Mouse (Mus musculus): ENCODE results near the gene Spaar.
"Not testable (repeated sequence)": the region's sequence is repeated elsewhere in the genome, so short reads cannot be mapped to it uniquely, and the experiment has no call there.

Spaar gene

GRCm38 (mm10) chr4:43728576-43728954, 1.3 kb upstream of the Spaar start:
- no peak for DNase-seq (ENCODE audit: low spot score)

- no peak for DNase-seq (ENCODE audit: low spot score)
Measured at GRCm38 (mm10) chr4:43729126-43729525, 708 bp upstream of the Spaar start.

- no peak for DNase-seq (ENCODE audit: low spot score)
Measured at GRCm38 (mm10) chr4:43730750-43731297, 990 bp downstream of the Spaar start.

GRCm38 (mm10) chr4:43732171-43732570, 2.3 kb downstream of the Spaar start:
- DNase-seq (ENCODE audit: low spot score), result no peak

GRCm38 (mm10) chr4:43733186-43733585, 3.4 kb downstream of the Spaar start:
- no peak for DNase-seq (ENCODE audit: low spot score)

GRCm38 (mm10) chr4:43737144-43737543, 7.3 kb downstream of the Spaar start:
- no peak for DNase-seq (ENCODE audit: low spot score)

- no peak for DNase-seq (ENCODE audit: low spot score)
Measured at GRCm38 (mm10) chr4:43738989-43739674, 9.3 kb downstream of the Spaar start.

GRCm38 (mm10) chr4:43741526-43741925, 11.7 kb downstream of the Spaar start:
- no peak for DNase-seq (ENCODE audit: low spot score)

GRCm38 (mm10) chr4:43742637-43743036, 12.8 kb downstream of the Spaar start:
- no peak for DNase-seq (ENCODE audit: low spot score)

GRCm38 (mm10) chr4:43743099-43743498, 13.3 kb downstream of the Spaar start:
- DNase-seq (ENCODE audit: low spot score), result no peak

- no peak for DNase-seq (ENCODE audit: low spot score)
Measured at GRCm38 (mm10) chr4:43745187-43745586, 15.4 kb downstream of the Spaar start.

GRCm38 (mm10) chr4:43757213-43757612, 27.4 kb downstream of the Spaar start:
- DNase-seq (ENCODE audit: low spot score), result no peak

- no peak for DNase-seq (ENCODE audit: low spot score)
Measured at GRCm38 (mm10) chr4:43759571-43760418, 30.0 kb downstream of the Spaar start.

GRCm38 (mm10) chr4:43760460-43760859, 30.6 kb downstream of the Spaar start:
- no peak for DNase-seq (ENCODE audit: low spot score)

- DNase-seq (ENCODE audit: low spot score), result no peak
Measured at GRCm38 (mm10) chr4:43761336-43761735, 31.5 kb downstream of the Spaar start.

- DNase-seq (ENCODE audit: low spot score), result peak; percentile 4
Measured at GRCm38 (mm10) chr4:43763410-43763809, 33.6 kb downstream of the Spaar start.

GRCm38 (mm10) chr4:43768341-43768740, 38.5 kb downstream of the Spaar start:
- no peak for DNase-seq (ENCODE audit: low spot score)

- DNase-seq (ENCODE audit: low spot score), result no peak
Measured at GRCm38 (mm10) chr4:43769374-43769773, 39.5 kb downstream of the Spaar start.

GRCm38 (mm10) chr4:43770909-43771308, 41.1 kb downstream of the Spaar start, which contains the start of gene Olfr159:
Olfr159 (minus strand) TSS chr4:43771009.
- DNase-seq (ENCODE audit: low spot score), result no peak

- no peak for DNase-seq (ENCODE audit: low spot score)
Measured at GRCm38 (mm10) chr4:43771626-43772025, 41.8 kb downstream of the Spaar start.

- DNase-seq (ENCODE audit: low spot score), result no peak
Measured at GRCm38 (mm10) chr4:43772304-43772703, 42.5 kb downstream of the Spaar start.

GRCm38 (mm10) chr4:43795296-43795695, 65.5 kb downstream of the Spaar start:
- no peak for DNase-seq (ENCODE audit: low spot score)

GRCm38 (mm10) chr4:43795844-43796243, 66.0 kb downstream of the Spaar start:
- not testable (repeated sequence) for DNase-seq (ENCODE audit: low spot score)
